Mouse (Mus musculus) neural tube, embryonic 11.5 days (tissue): ENCODE results near the gene Inpp5d. TPM values are rescaled to one million over a fixed set of nuclear protein-coding genes. Genes with fewer than 3 reads are reported as not detected.

Experiments used
- ATAC-seq: fragments of 200-750 bp; cut with Nextera tagmentation; 2 replicates; pipeline ENCODE4 v1.8.0; 2017; ENCODE audit warnings: moderate number of reproducible peaks, mild to moderate bottlenecking, moderate TSS enrichment, moderate library complexity; ENCODE audit not compliant: insufficient read depth, low FRiP score, low TSS enrichment
- DNase-seq: peaks from one replicate; pipeline ENCODE4 v3.0.0-alpha.2; 2015; ENCODE audit warnings: low spot score
- H3K27ac ChIP-seq: fragments of 300-500 bp; sonication (generic); 2 replicates; pipeline ENCODE4 v1.5.1; 2014; ENCODE audit warnings: low read depth, mild to moderate bottlenecking, low read length
- H3K27me3 ChIP-seq: fragments of 300-500 bp; sonication (generic); 2 replicates; pipeline ENCODE4 v1.6.1; 2014; ENCODE audit warnings: mild to moderate bottlenecking, low read length, mixed read lengths; ENCODE audit not compliant: control insufficient read depth, insufficient read depth
- H3K36me3 ChIP-seq: fragments of 300-500 bp; sonication (generic); 2 replicates; pipeline ENCODE4 v1.6.1; 2014; ENCODE audit warnings: mild to moderate bottlenecking, low read length, moderate library complexity, mixed read lengths; ENCODE audit not compliant: control insufficient read depth, insufficient read depth
- H3K4me1 ChIP-seq: fragments of 300-500 bp; sonication (generic); 2 replicates; pipeline ENCODE4 v1.6.1; 2014; ENCODE audit warnings: low read length, mixed read lengths; ENCODE audit not compliant: control insufficient read depth, insufficient read depth
- H3K4me2 ChIP-seq: fragments of 300-500 bp; sonication (generic); 2 replicates; pipeline ENCODE4 v1.6.1; 2014; ENCODE audit warnings: low read depth, mild to moderate bottlenecking, moderate library complexity
- H3K4me3 ChIP-seq: fragments of 300-500 bp; sonication (generic); 2 replicates; pipeline ENCODE4 v1.5.1; 2014; ENCODE audit warnings: low read depth, low read length
- H3K9ac ChIP-seq: fragments of 300-500 bp; sonication (generic); 2 replicates; pipeline ENCODE4 v1.6.1; 2014; ENCODE audit warnings: mild to moderate bottlenecking, low read length
- H3K9me3 ChIP-seq: fragments of 300-500 bp; sonication (generic); 2 replicates; pipeline ENCODE4 v1.6.1; 2016; ENCODE audit warnings: low read length; ENCODE audit not compliant: control insufficient read depth
- WGBS: fragments of 180-500 bp; shearing (Covaris S2); extraction: QIAGEN DNeasy Blood & Tissue Kit; methylation state at CpG from one replicate; pipeline ENCODE4 v1.1.7; 2014; 5-methylcytosine and 5-hydroxymethylcytosine counted together
- polyA plus RNA-seq: library from polyadenylated mRNA; unstranded; fragments of >200 nt; fragmentation: Nextera tagmentation; extraction: Ambion mirVana; gene quantifications from 2 replicates; pipeline ENCODE4 v1.2.1, GENCODE M21; 2014

Inpp5d gene
- polyA plus RNA-seq, 1 experiment from 2014 or later = 4.6 TPM

DNA sequence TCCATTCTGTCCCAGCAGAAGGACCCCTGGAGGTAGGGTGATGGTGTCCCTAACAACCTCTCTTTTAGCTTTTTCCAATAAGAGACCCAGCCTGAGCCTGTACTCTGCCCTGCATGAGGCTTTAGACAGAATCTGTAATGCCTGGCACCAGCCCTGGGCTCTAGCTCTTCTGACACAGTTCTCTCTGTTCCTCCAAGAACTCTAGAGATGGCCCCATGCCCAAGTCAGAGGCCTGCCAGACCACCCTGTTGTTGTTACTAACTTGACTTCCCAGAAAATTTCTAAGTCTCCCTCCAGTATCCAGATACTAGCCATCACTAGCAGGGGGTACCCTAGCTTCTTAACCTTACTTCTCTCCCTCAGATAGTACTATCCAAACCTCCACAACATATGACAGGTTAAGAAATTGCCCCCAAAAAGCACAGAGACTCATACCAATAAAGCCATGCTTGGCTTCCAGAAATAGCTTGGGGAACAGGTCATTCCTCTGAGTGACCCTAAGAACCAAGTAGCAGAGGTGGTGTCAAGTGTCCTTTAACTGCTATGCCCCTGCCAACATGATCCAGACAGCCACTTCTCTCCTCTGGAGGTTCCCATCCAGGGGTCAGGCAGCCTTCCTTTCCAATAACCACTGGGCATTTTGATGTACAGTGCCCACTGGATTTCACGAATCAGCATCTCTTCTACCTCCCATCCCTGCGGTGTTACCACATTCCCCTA, 5.4 kb upstream of the Inpp5d start:
- Histone ChIP-seq H3K36me3 (no peaks in the 10 kb centered on the region), H3K9ac (no peak overlapping the region), H3K27me3 (no peaks in the 10 kb centered on the region), H3K4me3 (no peak overlapping the region), H3K4me1 (no peaks in the 10 kb centered on the region), H3K27ac (no peak overlapping the region), H3K9me3 (no peaks in the 10 kb centered on the region), H3K4me2 (no peak overlapping the region)
- 86% methylated on average over 2 of the region's 2 CpGs for WGBS
- DNase-seq = no peak
- no peak for ATAC-seq

DNA sequence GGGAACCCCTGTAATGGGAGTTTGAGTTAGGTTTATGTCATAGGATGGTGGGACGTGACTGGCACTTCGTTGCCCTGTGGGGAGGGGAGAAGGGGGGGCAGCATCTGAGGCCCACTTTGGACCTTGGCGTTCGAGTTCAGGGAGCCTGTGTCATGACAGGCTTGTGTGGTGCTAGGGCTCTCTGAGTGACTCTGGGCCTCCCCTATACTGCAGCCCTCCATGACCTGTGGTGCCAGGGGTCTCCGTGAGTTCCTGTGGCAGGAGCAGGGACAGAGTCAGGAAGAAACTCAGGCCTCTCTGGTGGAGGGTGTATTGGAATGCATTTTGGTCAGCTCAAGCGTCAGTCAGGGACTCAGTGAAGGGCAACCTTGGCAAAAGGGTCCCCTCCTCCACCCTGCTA, 581 bp downstream of the Inpp5d start:
- peak overlapping the region; percentile 7; the same call in 1 of the 2 replicates for H3K4me2 ChIP-seq
- H3K36me3 ChIP-seq = no peaks in the 10 kb centered on the region
- H3K27ac ChIP-seq = no peak overlapping the region
- WGBS = 92% methylated on average over 6 of the region's 6 CpGs
- no peak overlapping the region for H3K4me3 ChIP-seq
- H3K9me3 ChIP-seq = no peaks in the 10 kb centered on the region
- H3K9ac ChIP-seq = no peak overlapping the region
- H3K4me1 ChIP-seq = no peaks in the 10 kb centered on the region
- no peaks in the 10 kb centered on the region for H3K27me3 ChIP-seq
- ATAC-seq (no peak), DNase-seq (no peak)

DNA sequence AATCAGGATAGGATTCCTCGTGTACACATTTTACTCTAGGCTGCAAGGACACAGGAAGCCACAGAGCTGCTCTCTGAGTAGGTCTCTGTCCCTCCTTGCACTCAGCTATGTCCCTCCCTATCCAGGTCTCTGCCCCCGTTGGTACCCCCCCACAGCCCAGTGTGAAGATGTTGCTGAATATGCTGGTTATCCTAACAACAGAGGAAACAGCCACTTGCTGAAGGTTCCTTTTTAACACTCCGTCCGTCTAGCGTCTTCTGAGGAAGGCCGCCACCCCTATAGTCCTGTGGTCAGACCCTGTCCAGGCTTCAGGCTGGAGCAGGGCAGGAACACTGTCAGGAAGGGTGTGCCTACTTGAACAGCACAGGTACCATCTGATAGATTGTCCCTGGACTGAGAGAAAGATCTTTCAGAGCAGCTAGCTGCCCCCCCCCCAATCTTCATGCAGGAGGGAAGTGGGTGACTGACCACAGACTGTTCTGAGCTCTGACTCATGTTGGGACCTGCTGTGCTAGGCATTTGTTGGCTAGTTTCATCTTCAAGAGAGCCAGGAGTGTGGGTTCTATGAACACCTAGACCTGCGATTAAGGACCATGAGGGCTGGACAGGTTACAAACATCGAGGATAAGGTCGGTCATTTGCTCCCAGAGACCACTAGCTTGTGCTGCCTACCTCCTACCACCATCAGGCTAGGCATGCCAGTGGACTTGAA, 1.2 kb downstream of the Inpp5d start:
- Histone ChIP-seq H3K4me1 (no peaks in the 10 kb centered on the region), H3K36me3 (no peaks in the 10 kb centered on the region), H3K27ac (no peak overlapping the region), H3K9ac (no peak overlapping the region), H3K4me3 (no peak overlapping the region), H3K27me3 (no peaks in the 10 kb centered on the region), H3K4me2 (no peak overlapping the region), H3K9me3 (no peaks in the 10 kb centered on the region)
- ATAC-seq (no peak), DNase-seq (no peak)
- WGBS = 89% methylated on average over 9 of the region's 9 CpGs

DNA sequence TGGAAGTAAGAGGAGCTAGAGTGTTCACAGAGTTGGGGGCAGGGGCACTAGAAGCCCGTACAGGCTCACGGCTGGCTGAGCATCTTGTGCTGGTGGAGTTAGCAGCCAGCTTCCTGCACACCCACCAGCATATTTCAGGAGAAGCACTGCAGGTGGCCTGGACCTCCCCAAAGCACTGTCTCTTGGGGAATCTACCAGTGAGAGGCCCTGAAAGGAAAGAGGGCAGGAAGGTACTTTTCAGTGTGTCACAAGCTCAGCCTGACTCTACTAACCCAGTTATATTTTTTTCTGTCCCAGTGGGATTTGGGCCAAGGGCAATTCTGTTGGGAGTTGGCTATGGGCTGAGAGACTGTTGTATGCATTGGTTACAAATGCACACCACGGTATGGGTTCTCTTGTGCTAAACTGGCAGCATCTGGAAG, 1.8 kb downstream of the Inpp5d start:
- Histone ChIP-seq H3K4me1 (no peaks in the 10 kb centered on the region), H3K4me2 (no peak overlapping the region), H3K27me3 (no peaks in the 10 kb centered on the region), H3K4me3 (no peak overlapping the region), H3K36me3 (no peaks in the 10 kb centered on the region), H3K9ac (no peak overlapping the region), H3K27ac (no peak overlapping the region), H3K9me3 (no peaks in the 10 kb centered on the region)
- WGBS = 77% methylated on average over 3 of the region's 3 CpGs
- DNase-seq (no peak), ATAC-seq (no peak)

DNA sequence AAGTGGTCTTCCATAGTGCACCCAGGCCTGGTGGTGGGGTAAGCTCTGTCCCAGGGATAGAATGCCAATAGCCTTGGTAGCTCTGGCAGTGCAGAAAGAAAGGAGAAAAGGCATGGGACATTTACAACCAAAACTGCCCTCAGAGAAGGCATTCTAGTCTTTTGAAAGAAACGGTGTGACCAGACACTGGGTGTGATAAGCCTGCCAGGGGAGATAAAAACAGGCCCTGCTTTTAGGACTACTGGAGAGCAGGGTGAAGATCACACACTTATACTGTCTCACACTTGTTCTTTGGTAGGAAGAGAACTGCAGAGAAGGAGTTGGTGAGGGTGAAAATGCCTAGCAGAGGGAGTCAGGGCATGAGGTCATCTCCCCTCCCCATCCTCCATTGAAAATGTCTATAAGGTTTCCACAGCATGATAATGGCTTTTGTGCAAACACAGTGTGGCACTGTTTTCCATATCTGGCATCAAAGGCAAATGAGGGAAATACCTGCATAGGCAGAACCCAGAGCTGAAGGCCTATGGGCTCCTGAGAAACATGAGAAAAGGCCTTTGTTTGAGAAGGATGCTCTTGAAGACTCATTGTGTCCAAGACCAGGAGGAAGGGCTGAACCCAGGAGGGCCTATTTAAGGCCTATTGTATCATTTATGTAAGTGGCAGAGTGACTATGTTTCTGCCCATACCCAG, 4.0 kb downstream of the Inpp5d start:
- ATAC-seq = no peak
- Histone ChIP-seq H3K27ac (no peak overlapping the region), H3K9ac (no peak overlapping the region), H3K4me3 (no peak overlapping the region), H3K4me1 (no peaks in the 10 kb centered on the region), H3K9me3 (no peaks in the 10 kb centered on the region), H3K4me2 (no peak overlapping the region), H3K27me3 (no peaks in the 10 kb centered on the region), H3K36me3 (no peaks in the 10 kb centered on the region)
- 75% methylated on average over 1 of the region's 1 CpGs for WGBS
- no peak for DNase-seq

DNA sequence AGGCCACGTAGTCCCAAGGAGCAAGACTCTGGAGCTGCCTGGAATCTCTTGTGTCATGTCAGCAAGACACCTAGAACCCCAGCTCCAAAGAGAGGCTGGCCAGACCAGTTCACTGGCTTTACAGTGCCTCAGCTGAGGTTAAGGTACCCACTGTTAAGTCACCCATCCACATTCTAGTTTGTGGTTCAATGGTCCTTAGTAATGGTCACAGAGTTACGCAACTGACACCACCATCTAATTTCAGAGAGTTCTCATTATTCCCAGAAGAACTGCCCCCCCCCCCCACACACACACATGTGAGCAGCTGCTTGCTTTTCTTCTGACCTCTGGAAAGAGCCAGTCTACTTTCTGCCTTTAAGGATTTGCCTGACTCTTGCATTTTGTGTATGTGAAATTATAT, 4.7 kb downstream of the Inpp5d start:
- 81% methylated on average over 2 of the region's 2 CpGs for WGBS
- Histone ChIP-seq H3K9ac (no peak overlapping the region), H3K9me3 (no peaks in the 10 kb centered on the region), H3K27ac (no peak overlapping the region), H3K27me3 (no peaks in the 10 kb centered on the region), H3K4me1 (no peaks in the 10 kb centered on the region), H3K36me3 (no peaks in the 10 kb centered on the region), H3K4me3 (no peak overlapping the region), H3K4me2 (no peak overlapping the region)
- ATAC-seq = no peak
- no peak for DNase-seq

DNA sequence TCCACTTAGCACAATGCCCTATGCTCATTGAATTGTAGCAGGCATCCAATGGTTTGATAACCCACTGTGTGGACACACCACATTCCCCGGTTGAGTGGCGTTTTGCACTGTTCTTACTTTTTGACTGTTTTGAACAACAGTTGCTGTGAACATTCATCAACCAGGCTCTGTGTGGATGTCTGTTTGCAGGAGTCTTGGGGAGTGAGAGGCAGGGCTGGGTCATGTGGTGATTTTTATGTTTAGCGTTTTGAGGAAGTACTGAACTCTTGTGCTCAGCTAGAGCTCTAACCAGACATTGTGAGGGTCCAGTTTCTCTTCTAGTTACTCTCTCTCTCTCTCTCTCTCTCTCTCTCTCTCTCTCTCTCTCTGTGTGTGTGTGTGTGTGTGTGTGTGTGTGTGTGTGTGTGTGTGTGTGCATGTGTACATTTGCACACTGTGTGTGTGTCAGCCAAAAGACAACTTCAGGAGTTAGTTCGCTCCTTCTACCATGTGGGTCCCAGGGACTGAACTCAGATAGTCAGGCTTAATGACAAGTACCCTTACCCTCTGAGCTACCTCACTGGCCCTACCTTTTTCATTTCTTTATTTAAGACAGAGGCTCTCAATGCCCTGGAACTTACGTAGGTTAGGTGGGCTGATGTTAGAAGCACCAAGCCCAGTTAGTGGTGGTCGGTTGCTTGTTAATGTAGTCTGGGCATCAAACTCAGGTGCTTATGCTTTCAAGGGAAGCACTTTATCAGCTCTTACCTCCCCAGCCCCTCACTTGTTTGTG, 5.3 kb downstream of the Inpp5d start:
- no peak overlapping the region for H3K4me3 ChIP-seq
- no peaks in the 10 kb centered on the region for H3K27me3 ChIP-seq
- no peak overlapping the region for H3K9ac ChIP-seq
- DNase-seq = no peak
- no peak for ATAC-seq
- H3K9me3 ChIP-seq = no peaks in the 10 kb centered on the region
- no peaks in the 10 kb centered on the region for H3K4me1 ChIP-seq
- H3K27ac ChIP-seq = no peak overlapping the region
- 86% methylated on average over 6 of the region's 6 CpGs for WGBS
- no peak overlapping the region for H3K4me2 ChIP-seq
- H3K36me3 ChIP-seq = no peaks in the 10 kb centered on the region

DNA sequence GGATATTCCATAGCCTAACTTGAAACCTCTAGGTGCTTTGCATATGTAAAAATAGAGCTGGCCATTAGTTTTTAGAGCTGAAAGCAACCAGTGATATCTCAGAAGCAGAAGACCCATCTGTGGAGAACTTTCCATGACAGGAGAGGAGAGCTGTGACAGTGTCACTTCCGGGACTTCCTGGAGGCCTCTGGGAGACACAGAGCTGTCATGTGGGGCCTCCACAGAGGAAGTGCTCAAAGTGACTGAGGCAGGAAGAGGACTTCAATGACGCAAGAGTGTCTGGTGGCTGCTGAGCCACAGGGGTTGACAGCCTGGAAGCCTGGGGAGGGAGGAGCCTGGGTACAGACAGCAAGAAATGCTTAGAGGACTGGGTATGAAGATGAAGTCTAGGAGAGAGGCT, 6.2 kb downstream of the Inpp5d start:
- 55% methylated on average over 2 of the region's 2 CpGs for WGBS
- no peak overlapping the region for H3K9ac ChIP-seq
- no peaks in the 10 kb centered on the region for H3K9me3 ChIP-seq
- ATAC-seq (no peak), DNase-seq (no peak)
- H3K4me3 ChIP-seq = no peak overlapping the region
- H3K27me3 ChIP-seq = no peaks in the 10 kb centered on the region
- no peaks in the 10 kb centered on the region for H3K36me3 ChIP-seq
- H3K4me2 ChIP-seq = no peak overlapping the region
- no peak overlapping the region for H3K27ac ChIP-seq
- H3K4me1 ChIP-seq = no peaks in the 10 kb centered on the region
